Mouse (Mus musculus) hindlimb bud, embryonic 11.5 days (tissue): ENCODE data around the gene Zbtb20.

Experiments used
- DNase-seq: peaks from one replicate; pipeline ENCODE4 v3.0.0-alpha.2; 2012; ENCODE audit warnings: low read depth, low spot score; ENCODE audit errors: extremely low spot score

The Zbtb20 gene

GRCm38 (mm10) chr16:43504556-43504955 is 628.9 kb downstream of the Zbtb20 start:
- no peak for DNase-seq

GRCm38 (mm10) chr16:43505314-43505950 is 629.8 kb downstream of the Zbtb20 start:
- no peak for DNase-seq

- DNase-seq, result no peak
These were observed 630.6 kb downstream of the Zbtb20 start for GRCm38 (mm10) chr16:43506189-43506751.

GRCm38 (mm10) chr16:43506771-43507405 is 631.2 kb downstream of the Zbtb20 start:
- DNase-seq, result no peak

- DNase-seq, result no peak
These were observed 632.7 kb downstream of the Zbtb20 start for GRCm38 (mm10) chr16:43508166-43508998.

GRCm38 (mm10) chr16:43510516-43510915 is 634.8 kb downstream of the Zbtb20 start:
- no peak for DNase-seq

GRCm38 (mm10) chr16:43511531-43511930 is 635.9 kb downstream of the Zbtb20 start:
- no peak for DNase-seq

GRCm38 (mm10) chr16:43513933-43514332 is 638.3 kb downstream of the Zbtb20 start:
- DNase-seq, result no peak

- DNase-seq, result no peak
These were observed 639.9 kb downstream of the Zbtb20 start for GRCm38 (mm10) chr16:43515538-43515937.

- no peak for DNase-seq
These were observed 644.6 kb downstream of the Zbtb20 start for GRCm38 (mm10) chr16:43520274-43520673.

GRCm38 (mm10) chr16:43522482-43522881 is 646.8 kb downstream of the Zbtb20 start:
- DNase-seq, result no peak

- no peak for DNase-seq
These were observed 648.5 kb downstream of the Zbtb20 start for GRCm38 (mm10) chr16:43524179-43524578.

GRCm38 (mm10) chr16:43525624-43526023 is 649.9 kb downstream of the Zbtb20 start:
- no peak for DNase-seq

- DNase-seq, result no peak
These were observed 652.6 kb downstream of the Zbtb20 start for GRCm38 (mm10) chr16:43528300-43528699.

GRCm38 (mm10) chr16:43531328-43531727 is 655.6 kb downstream of the Zbtb20 start:
- no peak for DNase-seq

GRCm38 (mm10) chr16:43534103-43534502 is 658.4 kb downstream of the Zbtb20 start:
- no peak for DNase-seq

GRCm38 (mm10) chr16:43535912-43536311 is 660.2 kb downstream of the Zbtb20 start:
- no peak for DNase-seq

GRCm38 (mm10) chr16:43537163-43537562 is 661.5 kb downstream of the Zbtb20 start:
- no peak for DNase-seq

GRCm38 (mm10) chr16:43539659-43540096 is 664.0 kb downstream of the Zbtb20 start:
- DNase-seq, result no peak

GRCm38 (mm10) chr16:43540108-43540507 is 664.4 kb downstream of the Zbtb20 start:
- DNase-seq, result no peak

GRCm38 (mm10) chr16:43540546-43541167 is 665.0 kb downstream of the Zbtb20 start:
- no peak for DNase-seq
